Mouse (Mus musculus): ENCODE measurements around the gene Syn1. TPM values are rescaled to one million over a fixed set of nuclear protein-coding genes. Genes with fewer than 3 reads are reported as not detected.

The Syn1 gene
- polyA plus RNA-seq, 1 experiment from 2014 or later, result 0.70 TPM

DNA sequence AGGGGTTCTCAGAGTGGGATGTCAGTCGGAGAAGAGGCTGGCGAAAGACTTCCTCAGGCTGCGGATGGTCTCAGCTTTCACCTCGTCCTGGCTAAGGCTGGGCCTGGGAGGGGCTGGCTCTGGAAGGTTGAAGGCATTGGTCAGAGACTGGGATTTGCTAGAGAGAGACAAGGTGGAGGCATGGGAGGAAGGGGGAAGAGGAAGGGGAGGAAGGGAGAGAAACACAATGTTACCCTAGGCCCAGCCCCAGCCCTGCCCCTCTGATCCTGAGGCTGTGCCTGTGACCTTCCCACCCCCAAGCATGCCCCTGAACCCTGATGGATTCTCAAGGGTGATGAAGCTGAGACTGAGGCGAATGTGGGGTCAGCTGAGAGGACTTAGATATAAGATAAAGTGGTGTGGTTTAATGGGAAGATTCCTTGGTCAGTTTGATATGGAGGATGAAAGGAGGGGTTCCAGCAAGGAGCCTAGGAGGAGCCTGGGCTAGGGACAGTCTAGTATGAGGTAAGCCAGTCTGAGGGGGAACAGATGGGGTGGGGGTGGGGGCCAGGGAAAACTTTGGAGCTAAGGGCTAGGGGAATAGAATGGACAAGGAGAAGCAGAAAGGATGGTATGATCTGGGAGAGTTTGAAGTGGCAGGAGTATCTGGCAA is 59.2 kb downstream of the Syn1 start:
- Histone ChIP-seq H3K27ac (0 out of 2 replicates have a peak overlapping the region, but pooled peaks have one; percentile 27), H3K9ac (no peak overlapping the region), H3K9me3 (replicated peaks) (no peaks in the 10 kb centered on the region), H3K4me3 (replicated peaks) (no peak overlapping the region), H3K36me3 (peaks cover 17% of the 10 kb centered on the region; the same call in 1 of the 2 replicates), H3K4me1 (peaks cover 15% of the 10 kb centered on the region), H3K27me3 (no peaks in the 10 kb centered on the region), H3K4me2 (no peak overlapping the region)
- ATAC-seq (replicated peaks; ENCODE audit: low FRiP score), result peak; percentile 50; the same call in 1 of the 2 replicates
- WGBS, result 35% methylated on average over 5 of the region's 5 CpGs

DNA sequence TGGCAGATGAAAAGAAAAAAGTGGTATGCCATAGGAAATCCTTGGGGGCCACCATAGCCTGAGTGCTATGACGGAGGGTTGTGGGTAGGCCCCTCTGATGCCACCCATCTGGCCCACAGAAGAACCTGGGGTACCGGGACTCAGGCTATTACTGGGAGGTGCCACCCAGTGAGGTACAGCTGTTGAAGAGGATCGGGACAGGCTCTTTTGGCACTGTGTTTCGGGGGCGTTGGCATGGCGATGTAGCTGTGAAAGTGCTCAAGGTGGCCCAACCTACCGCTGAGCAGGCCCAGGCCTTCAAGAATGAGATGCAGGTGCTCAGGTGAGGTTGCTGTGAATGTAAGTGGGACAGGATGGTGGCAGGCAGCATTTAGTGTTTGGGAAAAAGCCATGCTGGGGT is 67.0 kb downstream of the Syn1 start:
- 93% methylated on average over 7 of the region's 7 CpGs for WGBS
- Histone ChIP-seq H3K4me3 (replicated peaks) (no peak overlapping the region), H3K27ac (no peak overlapping the region)

DNA sequence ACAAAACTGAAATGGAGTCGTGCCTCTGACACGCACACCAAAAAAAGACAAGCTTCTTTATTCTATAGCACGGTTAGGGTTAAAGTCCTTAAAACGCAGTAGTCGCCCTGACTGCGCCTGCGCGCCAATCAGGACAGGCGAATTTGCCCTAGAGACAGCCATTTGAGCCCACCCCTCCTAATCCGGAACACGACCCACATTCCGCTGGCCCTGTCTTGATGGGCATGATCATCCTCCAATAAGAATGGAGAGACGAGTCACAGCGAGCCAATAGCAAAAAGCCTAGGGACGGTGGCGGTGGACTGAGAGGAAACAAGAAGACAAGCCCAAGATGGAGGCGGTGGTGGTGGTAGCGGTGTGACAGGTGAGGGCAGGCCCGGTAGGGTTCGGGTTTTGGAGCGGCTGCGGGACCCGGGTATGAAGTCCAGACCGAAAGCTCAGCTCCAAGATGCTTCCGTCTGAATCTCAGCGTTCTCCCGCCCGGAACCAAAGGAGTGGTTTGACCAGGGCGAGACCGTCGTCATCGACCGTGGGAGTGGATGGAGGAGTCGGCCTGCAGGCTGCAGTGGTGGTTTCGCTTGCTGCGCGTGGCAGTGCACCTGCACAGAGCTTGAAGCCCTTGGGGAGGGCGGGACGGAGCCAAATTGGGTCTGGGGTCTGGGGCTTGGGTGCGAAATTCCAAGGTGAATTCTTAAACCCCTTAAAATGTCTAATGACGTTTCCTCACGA is 72.4 kb downstream of the Syn1 start:
- WGBS, result 17% methylated on average over 42 of the region's 42 CpGs
- Histone ChIP-seq H3K27me3 (no peaks in the 10 kb centered on the region), H3K4me1 (peaks cover 4% of the 10 kb centered on the region; the same call in 1 of the 2 replicates), H3K27ac (peak overlapping the region; percentile 75), H3K4me3 (replicated peaks) (peak overlapping the region; percentile 64), H3K36me3 (peaks cover 23% of the 10 kb centered on the region), H3K9me3 (replicated peaks) (no peaks in the 10 kb centered on the region), H3K4me2 (peak overlapping the region; percentile 59), H3K9ac (peak overlapping the region; percentile 55)
- ATAC-seq (replicated peaks; ENCODE audit: low FRiP score), result peak; percentile 98

More for the DNA sequence above, 67.0 kb downstream of the Syn1 start:
- no peaks in the 10 kb centered on the region for H3K9me3 ChIP-seq (replicated peaks)
- no peak for ATAC-seq (replicated peaks; ENCODE audit: low FRiP score)
- no peak overlapping the region for H3K4me2 ChIP-seq
- peaks cover 63% of the 10 kb centered on the region for H3K36me3 ChIP-seq
- H3K9ac ChIP-seq, result no peak overlapping the region
- peaks cover 4% of the 10 kb centered on the region; the same call in 1 of the 2 replicates for H3K4me1 ChIP-seq
- no peaks in the 10 kb centered on the region for H3K27me3 ChIP-seq

DNA sequence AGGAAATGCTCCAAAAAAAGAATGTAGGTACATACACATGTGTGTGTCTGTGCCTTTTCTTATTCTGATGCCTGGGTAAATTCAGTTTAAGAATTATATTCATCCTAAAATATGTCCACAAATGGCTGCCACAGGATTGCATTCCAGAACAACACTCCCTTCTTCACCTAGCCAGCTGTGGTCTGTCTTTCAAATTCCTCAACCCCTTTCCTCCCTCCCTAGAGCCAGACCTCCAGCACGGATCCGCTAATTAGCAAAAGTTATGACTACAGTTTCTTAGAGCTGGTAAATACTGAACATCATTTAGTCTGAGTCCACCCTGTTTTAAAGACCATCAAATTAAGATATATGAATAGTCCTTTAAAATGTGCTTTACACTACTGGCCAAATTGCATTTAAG is 73.0 kb downstream of the Syn1 start:
- Histone ChIP-seq H3K9ac (no peak overlapping the region), H3K36me3 (peaks cover 20% of the 10 kb centered on the region), H3K9me3 (replicated peaks) (no peaks in the 10 kb centered on the region), H3K27ac (peak overlapping the region; percentile 75), H3K27me3 (no peaks in the 10 kb centered on the region), H3K4me1 (peaks cover 4% of the 10 kb centered on the region; the same call in 1 of the 2 replicates), H3K4me3 (replicated peaks) (peak overlapping the region; percentile 64), H3K4me2 (peak overlapping the region; percentile 51)
- 23% methylated on average over 2 of the region's 2 CpGs for WGBS
- ATAC-seq (replicated peaks; ENCODE audit: low FRiP score), result peak; percentile 35; the same call in 1 of the 2 replicates

DNA sequence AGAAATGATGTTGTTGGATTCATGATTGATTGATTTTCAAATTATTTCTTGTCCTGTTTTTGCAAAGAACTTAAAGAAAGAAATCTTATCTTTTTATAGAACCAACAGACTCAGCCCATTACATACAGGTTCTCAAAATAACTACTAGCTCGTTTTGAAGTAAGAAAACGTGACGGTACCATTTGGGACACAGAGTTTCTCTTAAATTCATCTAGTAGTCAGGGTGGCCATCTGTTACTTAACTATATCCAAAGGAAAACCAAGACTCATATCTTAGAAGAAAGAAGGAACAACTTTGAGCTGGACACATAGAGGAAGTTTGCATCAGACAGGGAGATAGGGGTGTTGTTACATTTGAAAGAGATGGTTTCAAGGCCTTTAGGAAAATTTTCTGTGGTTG is 73.6 kb downstream of the Syn1 start:
- no peaks in the 10 kb centered on the region for H3K27me3 ChIP-seq
- no peak overlapping the region for H3K4me2 ChIP-seq
- H3K9ac ChIP-seq, result no peak overlapping the region
- H3K4me1 ChIP-seq, result peaks cover 4% of the 10 kb centered on the region; the same call in 1 of the 2 replicates
- no peak overlapping the region for H3K4me3 ChIP-seq (replicated peaks)
- 86% methylated on average over 3 of the region's 3 CpGs for WGBS
- no peak for ATAC-seq (replicated peaks; ENCODE audit: low FRiP score)
- H3K36me3 ChIP-seq, result peaks cover 20% of the 10 kb centered on the region
- no peak overlapping the region for H3K27ac ChIP-seq
- H3K9me3 ChIP-seq (replicated peaks), result no peaks in the 10 kb centered on the region

DNA sequence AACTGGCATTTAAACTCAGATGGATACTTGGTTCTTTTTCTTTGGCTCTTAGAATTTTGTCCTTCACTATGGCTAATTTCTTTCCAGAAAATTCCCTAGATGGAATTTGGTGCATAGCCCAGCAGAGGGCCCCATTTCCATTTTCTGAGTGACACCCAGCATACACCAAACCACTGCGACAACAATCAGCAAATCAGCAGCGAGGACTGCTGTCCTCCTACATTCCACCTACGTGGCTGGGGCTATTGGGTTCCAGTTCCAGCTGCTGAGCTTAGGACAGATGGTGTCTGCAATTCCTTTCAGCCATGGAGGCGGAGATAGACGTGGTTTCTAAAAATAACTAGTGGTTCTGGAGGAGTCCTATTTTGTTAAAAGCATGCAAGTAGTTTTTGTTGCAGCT is 91.9 kb downstream of the Syn1 start:
- no peak overlapping the region for H3K9ac ChIP-seq
- 23% methylated on average over 5 of the region's 5 CpGs for WGBS
- ATAC-seq (replicated peaks; ENCODE audit: low FRiP score), result peak; percentile 95

DNA sequence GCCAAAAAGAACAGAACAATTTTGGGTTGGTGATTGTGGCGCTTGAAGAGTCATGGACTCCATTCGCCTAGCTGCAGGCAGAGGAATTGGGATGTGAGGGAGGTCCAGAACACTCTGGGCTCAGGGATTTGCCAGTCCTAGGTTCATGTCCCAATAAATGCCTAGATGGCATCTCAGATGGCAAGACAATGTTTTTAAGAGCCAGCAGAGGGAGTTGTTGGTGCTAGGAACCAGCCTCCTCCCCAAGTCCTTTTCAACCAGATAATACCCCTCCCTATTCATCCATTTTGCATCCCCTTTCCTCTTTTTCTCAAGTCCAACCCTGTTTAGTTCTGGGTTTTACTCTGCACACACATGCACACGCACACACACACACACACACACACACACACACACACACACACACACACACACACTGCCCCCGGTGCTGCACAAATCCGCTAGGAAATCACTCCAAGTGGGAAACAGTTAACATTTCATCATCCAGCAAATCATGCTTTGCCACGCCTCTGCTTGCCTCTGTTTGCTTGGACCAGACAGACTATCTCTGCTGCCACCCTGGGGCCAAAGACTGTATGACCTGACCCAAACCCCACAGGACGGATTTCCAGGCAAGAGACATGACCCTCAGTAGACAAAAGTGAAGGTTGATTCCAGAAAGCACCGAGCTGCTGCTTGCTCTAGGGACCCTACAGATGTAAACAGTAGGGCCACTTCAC is 100.9 kb downstream of the Syn1 start:
- Histone ChIP-seq H3K9ac (0 out of 2 replicates have a peak overlapping the region, but pooled peaks have one; percentile 14), H3K4me3 (replicated peaks) (peak overlapping the region; percentile 39), H3K4me1 (peaks cover 5% of the 10 kb centered on the region; the same call in 1 of the 2 replicates), H3K4me2 (peak overlapping the region; percentile 61), H3K36me3 (no peaks in the 10 kb centered on the region), H3K27me3 (no peaks in the 10 kb centered on the region), H3K9me3 (replicated peaks) (no peaks in the 10 kb centered on the region), H3K27ac (peak overlapping the region; percentile 75)
- peak; percentile 62 for ATAC-seq (replicated peaks; ENCODE audit: low FRiP score)
- WGBS, result 34% methylated on average over 7 of the region's 8 CpGs

More for the DNA sequence above, 91.9 kb downstream of the Syn1 start:
- no peaks in the 10 kb centered on the region for H3K9me3 ChIP-seq (replicated peaks)
- no peak overlapping the region for H3K27ac ChIP-seq
- no peaks in the 10 kb centered on the region for H3K27me3 ChIP-seq
- no peak overlapping the region for H3K4me2 ChIP-seq
- no peak overlapping the region for H3K4me3 ChIP-seq (replicated peaks)
- H3K36me3 ChIP-seq, result no peaks in the 10 kb centered on the region
- H3K4me1 ChIP-seq, result no peaks in the 10 kb centered on the region

DNA sequence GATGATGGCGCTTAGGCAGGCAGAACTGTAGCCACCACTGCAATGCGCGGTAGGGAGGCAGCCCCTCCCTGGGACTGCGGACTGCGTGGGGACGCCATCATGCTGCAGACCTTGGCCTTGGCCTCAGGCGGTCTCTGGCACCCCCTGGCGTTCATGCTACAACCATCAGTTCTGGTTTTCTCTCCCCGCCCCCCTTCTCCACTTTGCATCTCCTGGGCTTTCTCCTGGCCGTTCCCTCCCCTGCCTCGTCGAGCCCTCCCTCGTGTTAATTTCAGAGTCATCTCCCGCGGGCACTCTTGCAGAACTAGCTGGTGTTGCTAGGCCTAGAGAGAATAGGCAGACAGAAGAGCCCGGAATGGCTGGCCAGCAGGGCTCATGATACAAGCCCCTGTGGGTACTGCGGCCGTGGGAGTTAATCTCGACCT is 101.6 kb downstream of the Syn1 start:
- H3K9ac ChIP-seq, result 0 out of 2 replicates have a peak overlapping the region, but pooled peaks have one; percentile 14
- H3K27ac ChIP-seq, result peak overlapping the region; percentile 75

DNA sequence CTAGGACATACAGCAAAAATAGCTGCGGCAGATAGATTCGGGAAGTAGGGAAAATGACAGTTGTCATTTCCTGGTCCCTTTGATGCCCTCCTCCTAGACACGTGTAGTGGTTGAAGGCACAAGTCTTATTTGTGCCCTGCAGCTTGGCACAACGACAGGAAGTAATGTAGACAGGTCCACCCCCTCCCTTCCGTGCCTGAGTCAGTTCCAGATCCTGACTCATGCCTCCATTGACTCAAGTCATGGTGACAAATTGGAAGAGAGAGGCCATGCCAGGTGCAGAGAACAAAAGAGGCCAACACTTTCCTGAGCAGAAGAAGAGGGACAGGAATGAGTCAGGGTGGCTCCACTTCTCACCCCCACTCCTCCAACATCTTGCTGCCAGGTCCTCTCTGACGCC is 103.8 kb downstream of the Syn1 start:
- H3K4me2 ChIP-seq, result no peak overlapping the region
- H3K4me1 ChIP-seq, result peaks cover 5% of the 10 kb centered on the region; the same call in 1 of the 2 replicates
- no peaks in the 10 kb centered on the region for H3K9me3 ChIP-seq (replicated peaks)
- no peak overlapping the region for H3K4me3 ChIP-seq (replicated peaks)
- H3K36me3 ChIP-seq, result no peaks in the 10 kb centered on the region
- 69% methylated on average over 6 of the region's 6 CpGs for WGBS
- no peak overlapping the region for H3K27ac ChIP-seq
- no peaks in the 10 kb centered on the region for H3K27me3 ChIP-seq
- H3K9ac ChIP-seq, result no peak overlapping the region
- no peak for ATAC-seq (replicated peaks; ENCODE audit: low FRiP score)

More for the DNA sequence above, 101.6 kb downstream of the Syn1 start:
- ATAC-seq (replicated peaks; ENCODE audit: low FRiP score), result peak; percentile 94
- 24% methylated on average over 18 of the region's 19 CpGs for WGBS
- H3K4me3 ChIP-seq (replicated peaks), result peak overlapping the region; percentile 39
- peaks cover 5% of the 10 kb centered on the region; the same call in 1 of the 2 replicates for H3K4me1 ChIP-seq
- H3K4me2 ChIP-seq, result peak overlapping the region; percentile 61
- H3K27me3 ChIP-seq, result no peaks in the 10 kb centered on the region
- H3K9me3 ChIP-seq (replicated peaks), result no peaks in the 10 kb centered on the region
- H3K36me3 ChIP-seq, result no peaks in the 10 kb centered on the region
